In genomic region chr5:66897584-66897983, GRCm38 (mm10) we compare ENCODE assay signal across 25 mouse cellular contexts.
"Had no signal": no experiment of that assay in that cellular context is flagged by ENCODE, and none has a peak within 500 bp of the region (broad histone marks: within the 10 kb centered on the region; RNA-seq: fewer than 3 reads in every experiment).

No protein-coding gene starts in this region.

- DNase-seq: left cerebral cortex, postnatal 4 days; liver; liver, embryonic 13.5 days; liver, postnatal 0 days; lung, adult 2 months; lung, embryonic 14.5 days; midbrain, embryonic 14.5 days had no signal

- H3K9me3 ChIP-seq: limb, embryonic 10.5 days; limb, embryonic 12.5 days; limb, embryonic 13.5 days; limb, embryonic 15.5 days; liver, embryonic 12.5 days; liver, embryonic 13.5 days; liver, embryonic 15.5 days; lung, embryonic 15.5 days; midbrain, embryonic 10.5 days; midbrain, embryonic 12.5 days; midbrain, embryonic 13.5 days; midbrain, embryonic 15.5 days had no signal

- ATAC-seq: liver, embryonic 12.5 days; liver, postnatal 0 days; midbrain, embryonic 13.5 days; midbrain, embryonic 15.5 days; midbrain, embryonic 16.5 days had no signal

- H3K4me3 ChIP-seq: left cerebral cortex, adult 2 months; limb, embryonic 10.5 days; limb, embryonic 12.5 days; limb, embryonic 13.5 days; limb, embryonic 15.5 days; liver, embryonic 12.5 days; liver, embryonic 13.5 days; liver, embryonic 15.5 days; megakaryocyte, embryonic 14.5 days; midbrain, embryonic 10.5 days; midbrain, embryonic 12.5 days; midbrain, embryonic 13.5 days; midbrain, embryonic 15.5 days; myocyte had no signal

- H3K4me2 ChIP-seq: limb, embryonic 12.5 days; limb, embryonic 13.5 days; limb, embryonic 15.5 days; liver, embryonic 11.5 days; liver, embryonic 12.5 days; liver, embryonic 13.5 days; liver, embryonic 15.5 days; lung, embryonic 14.5 days; lung, embryonic 15.5 days; midbrain, embryonic 12.5 days; midbrain, embryonic 13.5 days; midbrain, embryonic 15.5 days had no signal

- H3K9ac ChIP-seq: limb, embryonic 12.5 days; limb, embryonic 13.5 days; limb, embryonic 15.5 days; liver, embryonic 12.5 days; liver, embryonic 13.5 days; liver, embryonic 14.5 days; liver, embryonic 15.5 days; liver, postnatal 0 days; lung, embryonic 14.5 days; lung, embryonic 15.5 days; midbrain, embryonic 12.5 days; midbrain, embryonic 13.5 days; midbrain, embryonic 15.5 days had no signal

- H3K4me1 ChIP-seq: liver, embryonic 12.5 days; liver, embryonic 13.5 days; liver, embryonic 15.5 days; megakaryocyte, embryonic 14.5 days; midbrain, embryonic 10.5 days; midbrain, embryonic 12.5 days; midbrain, embryonic 13.5 days; midbrain, embryonic 15.5 days had no signal

- H3K27ac ChIP-seq: limb, embryonic 10.5 days; limb, embryonic 12.5 days; limb, embryonic 13.5 days; liver, embryonic 12.5 days; liver, embryonic 13.5 days; liver, embryonic 14.5 days; liver, embryonic 15.5 days; lung, embryonic 15.5 days; macrophage; midbrain, embryonic 10.5 days; midbrain, embryonic 12.5 days; midbrain, embryonic 13.5 days; midbrain, embryonic 15.5 days had no signal

- H3K27me3 ChIP-seq: limb, embryonic 12.5 days; limb, embryonic 13.5 days; limb, embryonic 15.5 days; liver, embryonic 12.5 days; liver, embryonic 13.5 days; liver, embryonic 15.5 days; lung, embryonic 15.5 days; megakaryocyte, embryonic 14.5 days; midbrain, embryonic 12.5 days; midbrain, embryonic 13.5 days; midbrain, embryonic 15.5 days had no signal

- H3K36me3 ChIP-seq: limb, embryonic 10.5 days; limb, embryonic 12.5 days; limb, embryonic 13.5 days; liver, embryonic 12.5 days; liver, embryonic 13.5 days; liver, embryonic 15.5 days; lung, embryonic 15.5 days; midbrain, embryonic 10.5 days; midbrain, embryonic 12.5 days; midbrain, embryonic 13.5 days; midbrain, embryonic 15.5 days had no signal
